Mouse (Mus musculus): Measurements from ENCODE around the gene Fcna. TPM values are rescaled to one million over a fixed set of nuclear protein-coding genes. Genes with fewer than 3 reads are reported as not detected.

Gene Fcna
- polyA plus RNA-seq, 1 experiment from 2014 or later = 1.3 TPM

- H3K27me3 ChIP-seq (ENCODE audit: control insufficient read depth, insufficient read depth, low read length) = peaks cover 17% of the 10 kb centered on the region
- H3K9ac ChIP-seq (ENCODE audit: low read length) = no peak overlapping the region; the same call in 1 of the 2 replicates
- H3K36me3 ChIP-seq (ENCODE audit: control insufficient read depth, insufficient read depth, low read length) = no peaks in the 10 kb centered on the region
- no peaks in the 10 kb centered on the region for H3K9me3 ChIP-seq (ENCODE audit: control insufficient read depth, low read length)
- no peak for DNase-seq (ENCODE audit: low spot score, missing footprints)
- ATAC-seq (ENCODE audit: low FRiP score) = no peak
- H3K4me2 ChIP-seq = no peak overlapping the region
- no peaks in the 10 kb centered on the region for H3K4me1 ChIP-seq (ENCODE audit: control insufficient read depth, insufficient read depth, low read length)
- WGBS = 94% methylated on average over 4 of the region's 4 CpGs
- H3K27ac ChIP-seq (ENCODE audit: low read depth, low read length) = no peak overlapping the region
- no peak overlapping the region for H3K4me3 ChIP-seq (ENCODE audit: low read depth, low read length)
Measured at GRCm38 (mm10) chr2:25620852-25621228, 7.0 kb downstream of the Fcna start.

DNA sequence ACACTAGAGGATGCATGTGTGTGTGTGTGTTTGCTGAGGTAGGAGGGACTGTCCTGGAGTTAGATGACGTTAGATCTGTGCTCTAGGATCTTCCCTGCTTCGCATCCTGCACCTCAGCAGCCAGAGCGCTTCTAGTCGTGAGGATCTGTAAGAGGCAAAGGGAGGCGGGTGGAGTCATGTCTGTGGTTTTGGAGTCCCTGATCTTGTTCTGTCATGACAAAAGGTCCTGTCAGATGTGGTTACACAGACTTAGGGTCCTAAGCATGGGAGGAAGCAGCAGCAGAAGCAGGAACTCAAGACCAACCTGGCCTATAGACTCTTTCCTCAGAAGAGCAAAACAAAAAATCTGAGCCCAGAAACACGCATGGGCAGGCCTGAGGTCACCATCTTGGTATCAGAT is 7.4 kb downstream of the Fcna start:
- Histone ChIP-seq H3K4me2 (no peak overlapping the region), H3K4me3 (ENCODE audit: low read depth, low read length) (no peak overlapping the region), H3K27me3 (ENCODE audit: control insufficient read depth, insufficient read depth, low read length) (peaks cover 22% of the 10 kb centered on the region), H3K36me3 (ENCODE audit: control insufficient read depth, insufficient read depth, low read length) (no peaks in the 10 kb centered on the region), H3K27ac (ENCODE audit: low read depth, low read length) (no peak overlapping the region), H3K4me1 (ENCODE audit: control insufficient read depth, insufficient read depth, low read length) (no peaks in the 10 kb centered on the region), H3K9ac (ENCODE audit: low read length) (no peak overlapping the region), H3K9me3 (ENCODE audit: control insufficient read depth, low read length) (no peaks in the 10 kb centered on the region)
- no peak for ATAC-seq (ENCODE audit: low FRiP score)
- WGBS = 87% methylated on average over 6 of the region's 6 CpGs
- DNase-seq (ENCODE audit: low spot score, missing footprints) = no peak

DNA sequence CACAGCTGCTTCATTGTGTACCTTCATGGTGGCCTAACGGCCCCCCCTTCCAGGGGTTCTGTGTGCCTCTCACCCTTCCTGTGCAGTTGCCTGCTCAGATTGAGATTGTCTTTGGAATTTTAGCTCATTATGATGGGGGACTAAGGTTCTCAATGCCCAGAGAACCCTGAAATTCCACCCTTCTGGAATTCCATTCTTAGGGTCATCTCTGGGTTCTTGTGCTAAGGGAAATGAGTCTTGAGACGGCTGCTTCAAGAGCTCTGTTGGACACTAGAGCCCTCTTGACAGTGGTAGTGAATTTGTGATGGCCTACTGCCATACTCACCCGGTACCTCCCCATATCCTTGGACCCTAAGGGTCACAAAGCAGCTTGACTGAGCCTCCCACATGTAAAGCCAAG is 10.3 kb downstream of the Fcna start, which contains the start of gene Ccdc183:
Ccdc183 (minus strand) TSS at position 101 of the 400 bp plus-strand sequence.
- peaks cover 22% of the 10 kb centered on the region for H3K27me3 ChIP-seq (ENCODE audit: control insufficient read depth, insufficient read depth, low read length)

GRCm38 (mm10) chr2:25616398-25616797 is 11.4 kb downstream of the Fcna start:
- DNase-seq (ENCODE audit: low spot score, missing footprints) = no peak
- H3K4me1 ChIP-seq (ENCODE audit: control insufficient read depth, insufficient read depth, low read length) = no peaks in the 10 kb centered on the region
- WGBS = 24% methylated on average over 22 of the region's 22 CpGs
- H3K27me3 ChIP-seq (ENCODE audit: control insufficient read depth, insufficient read depth, low read length) = peaks cover 22% of the 10 kb centered on the region
- no peaks in the 10 kb centered on the region for H3K36me3 ChIP-seq (ENCODE audit: control insufficient read depth, insufficient read depth, low read length)
- no peak overlapping the region for H3K27ac ChIP-seq (ENCODE audit: low read depth, low read length)
- H3K9ac ChIP-seq (ENCODE audit: low read length) = no peak overlapping the region
- H3K9me3 ChIP-seq (ENCODE audit: control insufficient read depth, low read length) = no peaks in the 10 kb centered on the region
- H3K4me3 ChIP-seq (ENCODE audit: low read depth, low read length) = no peak overlapping the region
- H3K4me2 ChIP-seq = no peak overlapping the region
- no peak for ATAC-seq (ENCODE audit: low FRiP score)

More for the DNA sequence above, 10.3 kb downstream of the Fcna start, which contains the start of gene Ccdc183:
- no peak for DNase-seq (ENCODE audit: low spot score, missing footprints)
- no peaks in the 10 kb centered on the region for H3K9me3 ChIP-seq (ENCODE audit: control insufficient read depth, low read length)
- H3K4me1 ChIP-seq (ENCODE audit: control insufficient read depth, insufficient read depth, low read length) = no peaks in the 10 kb centered on the region
- WGBS = 80% methylated on average over 3 of the region's 3 CpGs
- no peak within 1 kb of the TSS for H3K4me2 ChIP-seq
- ATAC-seq (ENCODE audit: low FRiP score) = no peak
- no peaks in the 10 kb centered on the region for H3K36me3 ChIP-seq (ENCODE audit: control insufficient read depth, insufficient read depth, low read length)
- no peak within 1 kb of the TSS for H3K4me3 ChIP-seq (ENCODE audit: low read depth, low read length)
- H3K9ac ChIP-seq (ENCODE audit: low read length) = no peak within 1 kb of the TSS
- no peak within 1 kb of the TSS for H3K27ac ChIP-seq (ENCODE audit: low read depth, low read length)

GRCm38 (mm10) chr2:25608671-25609070 is 19.2 kb downstream of the Fcna start:
- 77% methylated on average over 10 of the region's 10 CpGs for WGBS
- Histone ChIP-seq H3K27ac (ENCODE audit: low read depth, low read length) (peak overlapping the region; percentile 87), H3K4me2 (peak overlapping the region; percentile 68), H3K4me3 (ENCODE audit: low read depth, low read length) (peak overlapping the region; percentile 99), H3K4me1 (ENCODE audit: control insufficient read depth, insufficient read depth, low read length) (peaks cover 10% of the 10 kb centered on the region), H3K9ac (ENCODE audit: low read length) (peak overlapping the region; percentile 46), H3K27me3 (ENCODE audit: control insufficient read depth, insufficient read depth, low read length) (0 out of 2 replicates have a peak, but pooled peaks cover 6% of the 10 kb centered on the region), H3K9me3 (ENCODE audit: control insufficient read depth, low read length) (no peaks in the 10 kb centered on the region), H3K36me3 (ENCODE audit: control insufficient read depth, insufficient read depth, low read length) (no peaks in the 10 kb centered on the region)
- no peak for DNase-seq (ENCODE audit: low spot score, missing footprints)
- peak; percentile 7; the same call in 1 of the 2 replicates for ATAC-seq (ENCODE audit: low FRiP score)

DNA sequence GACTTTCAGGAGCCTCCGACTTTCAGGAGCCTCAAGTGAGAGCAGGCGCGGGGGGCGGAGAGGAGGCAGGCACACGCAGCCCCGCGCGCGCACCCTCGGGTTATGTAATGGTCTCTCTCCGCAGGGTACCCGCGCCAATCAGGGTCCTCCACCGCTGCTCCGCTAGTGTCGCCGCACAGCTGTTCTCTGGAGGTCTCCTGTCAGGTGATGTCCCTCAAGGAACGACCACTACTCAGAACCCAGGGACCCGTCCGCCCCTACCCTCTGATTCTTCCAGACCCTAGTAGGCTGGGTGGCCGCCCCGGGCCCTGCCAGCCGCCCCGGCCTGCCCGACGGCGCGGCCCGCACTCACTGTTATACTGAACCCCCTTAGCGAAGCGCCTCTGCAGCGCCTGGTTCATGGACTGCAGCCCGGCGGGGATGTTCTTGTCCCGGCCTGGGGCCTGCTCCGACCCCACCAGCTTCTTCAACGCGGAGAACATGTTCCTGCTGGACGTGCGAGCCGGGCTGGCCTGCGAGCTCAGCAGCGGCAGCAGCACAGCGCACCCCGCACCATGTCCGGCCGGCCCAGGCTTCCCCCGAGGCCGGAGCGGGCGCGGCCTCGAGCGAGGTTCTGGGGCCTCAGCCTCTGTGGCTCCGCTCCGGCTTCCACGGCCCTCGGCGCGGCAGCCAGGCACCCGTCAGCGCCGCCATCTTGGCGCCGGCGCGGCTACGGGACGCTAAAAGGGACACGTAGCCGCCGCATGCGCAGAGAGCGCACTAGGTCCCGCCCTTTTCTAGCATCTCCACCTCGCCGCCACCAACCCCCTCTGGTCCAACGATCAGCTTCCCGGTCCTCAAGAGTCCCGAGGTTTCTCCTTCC is 19.8 kb downstream of the Fcna start, which contains the start of gene Rabl6:
Rabl6 (minus strand) TSS at position 761 of the 862 bp plus-strand sequence.
- peak; percentile 90 for ATAC-seq (ENCODE audit: low FRiP score)
- H3K4me2 ChIP-seq = peak within 1 kb of the TSS; percentile 68
- H3K9me3 ChIP-seq (ENCODE audit: control insufficient read depth, low read length) = no peaks in the 10 kb centered on the region
- H3K27ac ChIP-seq (ENCODE audit: low read depth, low read length) = peak within 1 kb of the TSS; percentile 87
- H3K4me1 ChIP-seq (ENCODE audit: control insufficient read depth, insufficient read depth, low read length) = peaks cover 10% of the 10 kb centered on the region
- H3K9ac ChIP-seq (ENCODE audit: low read length) = peak within 1 kb of the TSS; percentile 97
- peak within 1 kb of the TSS; percentile 99 for H3K4me3 ChIP-seq (ENCODE audit: low read depth, low read length)
- DNase-seq (ENCODE audit: low spot score, missing footprints) = peak; percentile 99
- under 1% methylated on average over 79 of the region's 80 CpGs for WGBS
- no peaks in the 10 kb centered on the region for H3K36me3 ChIP-seq (ENCODE audit: control insufficient read depth, insufficient read depth, low read length)
- H3K27me3 ChIP-seq (ENCODE audit: control insufficient read depth, insufficient read depth, low read length) = 0 out of 2 replicates have a peak, but pooled peaks cover 6% of the 10 kb centered on the region

DNA sequence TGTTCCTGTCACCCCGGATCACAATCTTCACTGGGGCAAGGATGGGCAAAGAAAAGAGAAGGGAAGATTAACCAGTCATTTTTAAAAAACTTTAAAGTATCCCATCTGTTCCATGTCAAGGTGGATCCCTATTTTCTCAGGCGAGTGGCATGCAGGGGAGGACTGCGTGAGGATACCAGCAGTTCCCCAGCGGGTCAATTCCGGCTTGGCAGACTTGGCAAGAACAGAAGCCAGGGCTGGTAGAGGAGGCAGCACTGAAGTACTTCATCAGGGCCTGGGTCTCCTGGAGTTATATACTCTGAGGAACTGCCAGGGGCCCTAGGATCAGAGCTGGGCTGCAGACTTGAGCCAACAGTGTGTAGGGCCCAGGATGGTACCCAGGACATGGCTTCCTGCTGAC is 25.3 kb downstream of the Fcna start:
- H3K36me3 ChIP-seq (ENCODE audit: control insufficient read depth, insufficient read depth, low read length) = peaks cover 9% of the 10 kb centered on the region; the same call in 1 of the 2 replicates
- no peaks in the 10 kb centered on the region for H3K9me3 ChIP-seq (ENCODE audit: control insufficient read depth, low read length)
- no peak overlapping the region for H3K4me3 ChIP-seq (ENCODE audit: low read depth, low read length)
- H3K27ac ChIP-seq (ENCODE audit: low read depth, low read length) = no peak overlapping the region
- ATAC-seq (ENCODE audit: low FRiP score) = no peak
- peaks cover 10% of the 10 kb centered on the region for H3K4me1 ChIP-seq (ENCODE audit: control insufficient read depth, insufficient read depth, low read length)
- no peaks in the 10 kb centered on the region for H3K27me3 ChIP-seq (ENCODE audit: control insufficient read depth, insufficient read depth, low read length)
- DNase-seq (ENCODE audit: low spot score, missing footprints) = no peak
- H3K4me2 ChIP-seq = no peak overlapping the region
- WGBS = 90% methylated on average over 5 of the region's 5 CpGs
- no peak overlapping the region for H3K9ac ChIP-seq (ENCODE audit: low read length)

- Histone ChIP-seq H3K9ac (ENCODE audit: low read length) (no peak overlapping the region), H3K4me3 (ENCODE audit: low read depth, low read length) (no peak overlapping the region), H3K36me3 (ENCODE audit: control insufficient read depth, insufficient read depth, low read length) (peaks cover 20% of the 10 kb centered on the region; the same call in 1 of the 2 replicates), H3K4me2 (no peak overlapping the region), H3K4me1 (ENCODE audit: control insufficient read depth, insufficient read depth, low read length) (no peaks in the 10 kb centered on the region), H3K27ac (ENCODE audit: low read depth, low read length) (no peak overlapping the region), H3K27me3 (ENCODE audit: control insufficient read depth, insufficient read depth, low read length) (no peaks in the 10 kb centered on the region), H3K9me3 (ENCODE audit: control insufficient read depth, low read length) (no peaks in the 10 kb centered on the region)
- 93% methylated on average over 2 of the region's 2 CpGs for WGBS
- DNase-seq (ENCODE audit: low spot score, missing footprints) = no peak
- ATAC-seq (ENCODE audit: low FRiP score) = no peak
Measured at GRCm38 (mm10) chr2:25600037-25600436, 27.8 kb downstream of the Fcna start.

DNA sequence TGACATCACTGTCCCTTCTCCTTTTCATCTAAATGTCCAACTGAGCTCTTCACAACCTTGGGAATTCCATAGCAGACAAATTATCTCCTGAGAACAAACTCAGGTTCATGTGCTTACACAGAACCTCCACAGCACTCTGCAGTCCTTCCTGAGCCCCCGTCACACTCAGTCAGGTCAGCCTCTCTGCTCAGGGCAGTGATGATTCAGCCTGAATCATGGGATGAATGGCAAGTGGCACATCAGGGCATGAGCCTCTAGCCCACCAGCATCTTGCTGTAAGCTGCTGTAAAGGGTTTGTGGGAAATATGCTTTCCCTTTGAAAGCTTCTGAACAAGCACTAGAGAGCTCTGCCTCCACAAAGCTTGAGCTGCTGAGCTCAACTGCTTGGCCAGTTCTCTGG is 29.1 kb downstream of the Fcna start:
- Histone ChIP-seq H3K4me1 (ENCODE audit: control insufficient read depth, insufficient read depth, low read length) (no peaks in the 10 kb centered on the region), H3K4me2 (no peak overlapping the region), H3K27ac (ENCODE audit: low read depth, low read length) (no peak overlapping the region), H3K9me3 (ENCODE audit: control insufficient read depth, low read length) (no peaks in the 10 kb centered on the region), H3K9ac (ENCODE audit: low read length) (no peak overlapping the region), H3K4me3 (ENCODE audit: low read depth, low read length) (no peak overlapping the region), H3K27me3 (ENCODE audit: control insufficient read depth, insufficient read depth, low read length) (no peaks in the 10 kb centered on the region), H3K36me3 (ENCODE audit: control insufficient read depth, insufficient read depth, low read length) (peaks cover 22% of the 10 kb centered on the region; the same call in 1 of the 2 replicates)
- 100% methylated on average over 1 of the region's 1 CpGs for WGBS
- ATAC-seq (ENCODE audit: low FRiP score) (no peak), DNase-seq (ENCODE audit: low spot score, missing footprints) (no peak)

Data from midbrain, embryonic 11.5 days (tissue).